Mouse (Mus musculus): Measurements from ENCODE around the gene Bcl11b.

The Bcl11b gene

DNA sequence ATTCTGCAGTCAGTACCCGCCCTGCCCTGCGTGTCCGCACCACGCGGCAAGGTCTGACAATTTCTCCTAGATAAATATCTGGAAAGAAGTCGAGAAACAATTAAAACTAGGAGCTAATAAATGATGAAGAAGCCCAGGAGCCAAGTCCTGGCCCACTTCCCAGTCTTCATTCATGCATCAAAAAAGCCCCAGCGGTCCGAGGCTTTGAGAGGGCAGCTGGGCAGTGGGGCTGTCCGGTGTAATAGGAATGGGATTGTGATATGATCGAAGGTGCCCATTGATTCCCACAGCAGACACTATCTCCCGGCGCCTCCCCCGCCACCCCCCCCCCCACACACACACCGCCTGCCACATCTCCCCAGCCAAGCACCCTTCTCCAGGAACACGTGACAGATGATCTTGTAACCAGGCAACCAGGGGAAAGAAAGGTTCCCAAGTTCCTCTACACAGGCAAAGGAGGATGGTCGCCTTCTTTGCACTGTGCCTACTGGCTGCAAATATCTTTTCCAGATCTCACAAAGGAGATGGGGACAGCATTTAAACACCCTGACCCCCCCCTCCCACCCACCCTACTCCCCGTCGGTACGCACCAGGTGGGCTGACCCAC lies 68.5 kb downstream of the Bcl11b start:
- DNase-seq (ENCODE audit: low spot score), result no peak

DNA sequence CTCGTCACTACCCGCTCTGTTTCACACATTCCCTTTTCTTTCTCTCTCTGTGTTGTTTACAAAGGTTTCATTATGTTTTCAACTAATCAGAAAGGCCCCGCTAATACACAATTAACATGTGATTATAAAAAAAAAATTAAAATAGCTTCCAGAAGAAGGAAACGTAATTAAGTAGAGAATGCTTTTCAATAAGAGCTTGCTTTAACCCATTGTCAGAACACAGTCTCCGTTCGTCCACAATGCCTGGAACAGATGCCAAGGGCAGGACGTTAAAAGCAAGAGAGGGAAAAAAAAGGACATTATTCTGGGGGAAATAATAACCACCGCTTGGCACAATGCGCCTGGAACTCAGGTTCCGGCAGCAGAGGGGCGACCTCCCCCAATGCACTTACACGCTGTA lies 71.3 kb downstream of the Bcl11b start:
- no peak for DNase-seq (ENCODE audit: low spot score)

DNA sequence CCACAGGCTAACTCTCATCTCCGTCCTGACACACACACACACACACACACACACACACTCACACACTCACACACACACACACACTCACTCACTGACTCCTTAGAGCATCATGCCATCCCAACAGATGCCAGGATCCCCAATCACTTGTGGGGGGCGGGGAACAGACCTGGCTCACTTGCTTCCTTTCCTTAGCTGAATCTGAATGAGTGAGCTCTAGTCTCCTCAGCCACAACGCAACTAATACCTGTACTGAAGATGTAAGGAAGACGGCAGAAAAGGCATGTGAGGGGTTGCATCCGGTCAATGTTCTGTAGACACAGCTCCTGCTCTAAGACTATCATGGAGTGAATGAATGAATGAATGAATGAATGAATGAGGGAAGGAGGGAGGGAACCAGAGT lies 71.9 kb downstream of the Bcl11b start:
- no peak for DNase-seq (ENCODE audit: low spot score)

DNA sequence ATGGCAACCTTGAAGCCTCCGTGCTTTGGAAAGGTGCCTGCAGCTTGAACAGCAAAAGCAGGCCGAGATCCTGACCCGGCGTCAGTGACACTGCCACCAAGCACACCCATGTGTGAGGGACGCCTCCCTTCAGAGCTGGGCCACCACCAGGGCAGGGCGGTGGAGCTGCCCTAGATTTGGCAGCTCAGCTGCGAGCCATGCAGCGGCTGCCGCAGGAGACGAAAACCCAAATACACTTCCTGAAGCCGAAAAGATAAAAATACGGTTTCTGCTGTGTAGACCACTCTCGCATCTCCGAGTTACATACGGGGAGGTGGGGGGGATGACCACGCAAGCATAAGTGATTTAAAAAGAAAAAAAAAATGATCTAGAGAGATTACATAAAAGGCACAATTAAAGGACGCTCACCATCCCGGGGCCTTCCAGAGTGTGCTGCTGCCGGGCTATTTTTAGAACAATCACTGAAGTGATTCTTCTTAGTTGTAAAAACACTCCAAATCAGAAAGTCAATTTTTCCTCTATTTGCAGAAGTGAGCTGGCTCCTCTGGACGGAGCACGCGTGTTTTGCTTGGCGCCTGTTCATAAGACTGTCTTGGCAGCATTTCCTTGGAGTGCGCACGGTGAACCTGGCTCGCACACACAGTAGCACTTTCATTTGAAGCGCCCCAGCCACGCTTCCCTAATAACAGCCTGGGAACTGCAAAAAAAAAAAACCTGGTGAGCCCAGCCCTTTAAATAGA lies 72.6 kb downstream of the Bcl11b start:
- DNase-seq (ENCODE audit: low spot score), result peak; percentile 62

DNA sequence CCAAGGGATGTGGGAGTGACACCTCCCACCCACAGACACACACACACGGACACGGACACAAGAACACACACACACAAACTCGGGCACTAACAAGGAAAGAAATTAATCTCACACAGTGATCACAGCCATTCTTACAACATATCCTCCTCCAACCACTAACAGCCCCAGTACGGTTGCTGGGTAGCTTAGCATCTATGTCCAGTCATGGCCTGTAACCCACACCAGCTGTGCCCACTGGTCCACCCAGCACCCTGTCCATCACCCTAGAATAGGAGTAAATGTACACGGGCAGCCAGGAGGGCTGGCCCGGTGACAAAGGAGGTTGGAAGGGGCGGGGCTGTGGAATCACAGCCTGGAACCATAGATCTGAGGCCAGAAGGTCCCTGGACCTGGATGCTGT lies 74.5 kb downstream of the Bcl11b start:
- no peak for DNase-seq (ENCODE audit: low spot score)

GRCm38 (mm10) chr12:107928464-107928901 lies 74.9 kb downstream of the Bcl11b start:
- no peak for DNase-seq (ENCODE audit: low spot score)

GRCm38 (mm10) chr12:107927961-107928431 lies 75.4 kb downstream of the Bcl11b start:
- no peak for DNase-seq (ENCODE audit: low spot score)

GRCm38 (mm10) chr12:107926074-107926855 lies 77.1 kb downstream of the Bcl11b start:
- DNase-seq (ENCODE audit: low spot score), result no peak

GRCm38 (mm10) chr12:107924696-107925095 lies 78.7 kb downstream of the Bcl11b start:
- DNase-seq (ENCODE audit: low spot score), result no peak

GRCm38 (mm10) chr12:107923963-107924362 lies 79.4 kb downstream of the Bcl11b start:
- DNase-seq (ENCODE audit: low spot score), result no peak

DNA sequence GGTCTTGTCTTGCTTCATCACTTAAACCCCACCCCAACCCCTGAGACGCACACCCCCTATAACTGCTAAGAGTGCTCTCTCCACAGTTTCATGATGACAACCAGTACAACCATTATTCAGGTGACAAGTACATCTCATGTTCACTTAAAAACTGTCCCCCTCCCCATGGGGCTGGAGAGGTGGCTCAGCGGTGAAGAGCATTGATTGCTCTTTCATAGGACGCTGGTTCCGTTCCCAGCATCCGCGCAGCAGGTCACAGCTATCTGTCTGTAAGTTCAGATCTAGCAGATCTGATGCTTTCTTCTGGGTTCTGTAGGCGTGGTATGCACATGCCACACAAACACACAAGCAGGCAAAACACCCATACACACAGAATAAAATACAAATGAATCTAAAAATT lies 81.2 kb downstream of the Bcl11b start:
- DNase-seq (ENCODE audit: low spot score), result no peak

DNA sequence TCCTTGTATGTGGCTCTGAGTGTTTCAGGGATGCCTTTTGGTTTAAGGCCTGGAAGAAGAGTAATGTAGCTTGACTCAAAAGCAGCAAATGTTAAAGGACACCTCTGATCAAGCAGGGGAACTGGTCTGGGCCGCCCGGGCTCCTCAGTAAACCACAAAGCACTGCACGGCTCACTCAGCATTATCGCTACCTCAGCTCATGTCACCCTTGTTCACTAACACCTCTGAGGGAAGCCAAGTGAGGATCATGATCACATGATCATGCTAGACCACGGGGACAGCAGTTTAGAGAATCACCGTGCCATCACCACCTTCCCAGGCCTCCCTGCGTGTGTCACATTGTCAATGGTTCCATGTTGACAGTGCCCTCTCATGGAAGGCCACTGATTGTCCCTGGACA lies 81.8 kb downstream of the Bcl11b start:
- no peak for DNase-seq (ENCODE audit: low spot score)

DNA sequence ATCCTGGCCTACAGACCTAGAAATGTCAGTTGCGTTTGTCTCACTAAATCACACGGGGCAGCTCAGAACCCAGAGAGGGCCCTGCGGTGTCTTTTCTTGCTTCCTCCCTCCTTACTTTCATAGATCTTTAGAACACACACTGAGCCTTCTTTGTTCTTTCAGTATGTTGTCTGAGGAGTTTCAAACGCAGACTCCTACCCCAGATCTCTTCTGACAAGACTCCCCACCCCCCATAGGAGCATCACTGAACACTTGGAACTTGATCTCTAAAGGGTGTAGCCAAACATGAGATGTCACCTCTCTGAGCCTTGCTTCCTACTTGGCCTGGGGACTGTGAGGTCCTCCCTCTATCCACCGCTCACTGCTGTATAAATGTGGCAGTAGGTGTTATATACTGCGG lies 82.2 kb downstream of the Bcl11b start:
- DNase-seq (ENCODE audit: low spot score), result no peak

- no peak for DNase-seq (ENCODE audit: low spot score)
Observed at GRCm38 (mm10) chr12:107920716-107921115, 82.7 kb downstream of the Bcl11b start.

- DNase-seq (ENCODE audit: low spot score), result no peak
Observed at GRCm38 (mm10) chr12:107920076-107920475, 83.3 kb downstream of the Bcl11b start.

- DNase-seq (ENCODE audit: low spot score), result no peak
Observed at GRCm38 (mm10) chr12:107918779-107919178, 84.6 kb downstream of the Bcl11b start.

GRCm38 (mm10) chr12:107916008-107916407 lies 87.4 kb downstream of the Bcl11b start:
- DNase-seq (ENCODE audit: low spot score), result no peak

GRCm38 (mm10) chr12:107915396-107915795 lies 88.0 kb downstream of the Bcl11b start:
- DNase-seq (ENCODE audit: low spot score), result no peak

GRCm38 (mm10) chr12:107908826-107909225 lies 94.6 kb downstream of the Bcl11b start:
- no peak for DNase-seq (ENCODE audit: low spot score)

GRCm38 (mm10) chr12:107905333-107905732 lies 98.1 kb downstream of the Bcl11b start:
- DNase-seq (ENCODE audit: low spot score), result no peak

- no peak for DNase-seq (ENCODE audit: low spot score)
Observed at GRCm38 (mm10) chr12:107904457-107904856, 98.9 kb downstream of the Bcl11b start.

- DNase-seq (ENCODE audit: low spot score), result no peak
Observed at GRCm38 (mm10) chr12:107903949-107904348, 99.5 kb downstream of the Bcl11b start.

DNA sequence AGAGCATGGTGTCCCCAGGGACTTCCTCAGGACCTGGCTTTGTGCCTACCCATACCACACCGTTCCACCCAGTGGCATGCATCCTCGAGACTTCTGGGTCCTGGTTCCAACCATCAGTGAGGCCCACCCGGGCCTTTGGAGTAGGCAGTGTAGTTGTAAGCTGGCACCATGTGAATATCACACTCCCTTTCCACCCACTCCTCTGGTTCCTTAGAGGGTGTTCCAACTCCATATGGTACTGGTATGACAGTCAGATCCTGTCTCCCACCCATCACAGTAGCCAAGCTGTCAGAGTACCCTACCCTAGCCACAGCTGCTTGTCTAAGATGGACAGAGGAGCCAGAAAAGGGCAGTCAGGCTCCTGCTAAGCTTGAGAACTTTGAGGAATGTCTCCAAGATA lies 112.0 kb downstream of the Bcl11b start:
- no peak for DNase-seq (ENCODE audit: low spot score)
